ENCODE assay signal across 8 mouse cellular contexts in genomic region chr13:34964419-34964818, GRCm38 (mm10). TPM values are rescaled to one million over a fixed set of nuclear protein-coding genes. Genes with fewer than 3 reads are reported as not detected.
DNase-seq lines count a peak whose midpoint lies in the region; ATAC-seq and TF ChIP-seq lines count a peak whose summit lies in the region.

No protein-coding gene starts in this region.

- TF ChIP-seq POLR2A in limb, embryonic 14.5 days (IDR thresholded peaks at IDR 0.05; ENCODE audit: borderline replicate concordance, extremely low read depth, insufficient read depth, insufficient read length) = no peak
- TF ChIP-seq POLR2A in small intestine, adult 2 months (IDR thresholded peaks at IDR 0.05; ENCODE audit: low read depth, low read length) = no peak
- no peak for TF ChIP-seq POLR2A in cerebellum, adult 2 months (IDR thresholded peaks at IDR 0.05; ENCODE audit: borderline replicate concordance, insufficient read depth, low read length)

- H3K4me3 ChIP-seq in heart, postnatal 0 days (ENCODE audit: low read depth, low read length) = peak overlapping the region; percentile 49
- H3K4me3 ChIP-seq in limb, embryonic 14.5 days (replicated peaks; ENCODE audit: low read length) = peak overlapping the region; percentile 50
- H3K4me3 ChIP-seq in small intestine, adult 2 months (ENCODE audit: low read depth, low read length) = peak overlapping the region; percentile 80
- no peak overlapping the region for H3K4me3 ChIP-seq in cerebellum, adult 2 months (replicated peaks; ENCODE audit: insufficient read depth, low read depth, low read length)

- no peak for ATAC-seq in heart, postnatal 0 days (ENCODE audit: insufficient read depth, low read depth)
- no peak for ATAC-seq in limb, embryonic 14.5 days (ENCODE audit: low FRiP score, low read depth)

- H3K4me2 ChIP-seq in heart, postnatal 0 days (ENCODE audit: low read depth, low read length) = peak overlapping the region; percentile 93
- peak overlapping the region; percentile 69 for H3K4me2 ChIP-seq in limb, embryonic 14.5 days (replicated peaks; ENCODE audit: low read depth, low read length, severe bottlenecking)

- no peak overlapping the region for H3K27ac ChIP-seq in heart, postnatal 0 days (ENCODE audit: low read depth)
- H3K27ac ChIP-seq in limb, embryonic 14.5 days (replicated peaks; ENCODE audit: low read depth, low read length) = no peak overlapping the region
- peak overlapping the region; percentile 78 for H3K27ac ChIP-seq in small intestine, adult 2 months (ENCODE audit: insufficient read depth, low read depth, low read length)
- H3K27ac ChIP-seq in cerebellum, adult 2 months (ENCODE audit: insufficient read depth, low read length) = no peak overlapping the region

- H3K9ac ChIP-seq in heart, postnatal 0 days (replicated peaks; ENCODE audit: low read depth, low read length) = no peak overlapping the region; the same call in 1 of the 2 replicates
- peak overlapping the region; percentile 52; the same call in 1 of the 2 replicates for H3K9ac ChIP-seq in limb, embryonic 14.5 days (ENCODE audit: low read depth, low read length, severe bottlenecking)

- no peak for TF ChIP-seq EP300 in heart, postnatal 0 days (IDR thresholded peaks at IDR 0.05; ENCODE audit: low read depth)

- no peaks in the 10 kb centered on the region for H3K36me3 ChIP-seq in heart, postnatal 0 days (replicated peaks; ENCODE audit: control insufficient read depth, insufficient read depth, low read length)
- H3K36me3 ChIP-seq in limb, embryonic 14.5 days (ENCODE audit: control insufficient read depth, insufficient read depth, low read length) = no peaks in the 10 kb centered on the region
- no peaks in the 10 kb centered on the region for H3K36me3 ChIP-seq in small intestine, adult 2 months (ENCODE audit: control insufficient read depth, insufficient read depth, low read length)

- no peaks in the 10 kb centered on the region for H3K9me3 ChIP-seq in heart, postnatal 0 days (replicated peaks; ENCODE audit: control insufficient read depth, low read length)
- H3K9me3 ChIP-seq in limb, embryonic 14.5 days (ENCODE audit: control insufficient read depth, low read length) = no peaks in the 10 kb centered on the region

- no peak for TF ChIP-seq CTCF in heart, postnatal 0 days (IDR thresholded peaks at IDR 0.05; ENCODE audit: low read depth)
- no peak for TF ChIP-seq CTCF in small intestine, adult 2 months (IDR thresholded peaks at IDR 0.05; ENCODE audit: extremely low read depth, insufficient read length, insufficient replicate concordance, low read depth, low read length)
- no peak for TF ChIP-seq CTCF in cerebellum, adult 2 months (IDR thresholded peaks at IDR 0.05; ENCODE audit: borderline replicate concordance, insufficient read depth, low read depth, low read length)

- H3K27me3 ChIP-seq in heart, postnatal 0 days (ENCODE audit: control insufficient read depth, insufficient read depth, low read length) = 0 out of 2 replicates have a peak, but pooled peaks cover 8% of the 10 kb centered on the region
- H3K27me3 ChIP-seq in limb, embryonic 14.5 days (ENCODE audit: control insufficient read depth, insufficient read depth, low read length) = peaks cover 12% of the 10 kb centered on the region; the same call in 1 of the 2 replicates
- H3K27me3 ChIP-seq in small intestine, adult 2 months (ENCODE audit: control insufficient read depth, insufficient read depth, low read length) = no peaks in the 10 kb centered on the region
- no peaks in the 10 kb centered on the region; the same call in 1 of the 2 replicates for H3K27me3 ChIP-seq in cerebellum, adult 2 months (ENCODE audit: control insufficient read depth, insufficient read depth, low read length)

- 2% methylated on average over 14 of the region's 14 CpGs for whole genome bisulfite sequencing in heart, postnatal 0 days
- WGBS in limb, embryonic 14.5 days = 7% methylated on average over 14 of the region's 14 CpGs
- 6% methylated on average over 14 of the region's 14 CpGs for WGBS in small intestine, adult 2 months
- 5% methylated on average over 14 of the region's 14 CpGs for WGBS in cerebellum, adult 2 months

- H3K4me1 ChIP-seq in heart, postnatal 0 days (ENCODE audit: control insufficient read depth, insufficient read depth) = peaks cover 13% of the 10 kb centered on the region; the same call in 1 of the 2 replicates
- no peaks in the 10 kb centered on the region for H3K4me1 ChIP-seq in limb, embryonic 14.5 days (ENCODE audit: control insufficient read depth, insufficient read depth, low read length)
- H3K4me1 ChIP-seq in small intestine, adult 2 months (ENCODE audit: control insufficient read depth, insufficient read depth, insufficient read length, low read length) = peaks cover 4% of the 10 kb centered on the region
- no peaks in the 10 kb centered on the region for H3K4me1 ChIP-seq in cerebellum, adult 2 months (ENCODE audit: control insufficient read depth, insufficient read depth, low read length)

- peak; percentile 12 for DNase-seq in adrenal gland, postnatal 14 days
- DNase-seq in adrenal gland, postnatal 4 days (ENCODE audit: low spot score in 2 of 2) = no peak
- DNase-seq in R1 (ENCODE audit: low read depth, low spot score) = peak; percentile 21
- no peak for DNase-seq in heart, postnatal 0 days (ENCODE audit: low spot score)
- DNase-seq in limb, embryonic 14.5 days (ENCODE audit: low spot score) = no peak
- DNase-seq in cerebellum, adult 2 months = no peak
- DNase-seq in left cerebral cortex, adult 18-20 months (ENCODE audit: low spot score in 2 of 2) = no peak

RNA-seq across cellular contexts. Expression of gene Eci3, which starts 0.8 kb away (rescaled TPM):
- total RNA-seq in adrenal gland, postnatal 14 days (2021) = 2.3 and 3.8 TPM in 2 replicates
- 1 to 10 TPM in 1 of 2 experiments, under 1 TPM in 1; 0.85 to 5.6 TPM for total RNA-seq in adrenal gland, postnatal 4 days (2021)
- total RNA-seq in heart, postnatal 0 days (2014; rRNA removed; ENCODE audit: low replicate concordance) = not detected in 2 replicates
- 0.18 and 0.56 TPM in 2 replicates for polyA plus RNA-seq in heart, postnatal 0 days (2015; fragmentation: Nextera tagmentation; extraction: Ambion mirVana)
- 0.78 and 0.94 TPM in 2 replicates for polyA plus RNA-seq in limb, embryonic 14.5 days (2012; rRNA removed)
- 1.2 TPM in 2 replicates for polyA plus RNA-seq in limb, embryonic 14.5 days (2014; fragmentation: Nextera tagmentation; extraction: Ambion mirVana)
- 1.8 and 4.9 TPM in 2 replicates for polyA plus RNA-seq in small intestine, adult 2 months (2012; rRNA removed)
- polyA plus RNA-seq in cerebellum, adult 2 months (2012; rRNA removed) = 0.15 and 0.36 TPM in 2 replicates
- under 1 TPM; 0.63 to 1.00 TPM for total RNA-seq in left cerebral cortex, adult 18-20 months (2021)

RNA-seq across cellular contexts. Expression of gene 4933417A18Rik, which starts 40.2 kb away (rescaled TPM):
- not detected in 2 replicates for total RNA-seq in adrenal gland, postnatal 14 days (2021)
- total RNA-seq in adrenal gland, postnatal 4 days (2021) = not detected
- total RNA-seq in heart, postnatal 0 days (2014; rRNA removed; ENCODE audit: low replicate concordance) = not detected in 2 replicates
- polyA plus RNA-seq in heart, postnatal 0 days (2015; fragmentation: Nextera tagmentation; extraction: Ambion mirVana) = not detected in 2 replicates
- not detected in 2 replicates for polyA plus RNA-seq in limb, embryonic 14.5 days (2012; rRNA removed)
- not detected in 2 replicates for polyA plus RNA-seq in limb, embryonic 14.5 days (2014; fragmentation: Nextera tagmentation; extraction: Ambion mirVana)
- not detected in 2 replicates for polyA plus RNA-seq in small intestine, adult 2 months (2012; rRNA removed)
- polyA plus RNA-seq in cerebellum, adult 2 months (2012; rRNA removed) = not detected in 2 replicates
- not detected for total RNA-seq in left cerebral cortex, adult 18-20 months (2021)

RNA-seq across cellular contexts. Expression of gene Fam217a, which starts 40.3 kb away (rescaled TPM):
- total RNA-seq in adrenal gland, postnatal 14 days (2021) = 0.85 and 1.5 TPM in 2 replicates
- total RNA-seq in adrenal gland, postnatal 4 days (2021) = 1 to 10 TPM; 1.2 to 2.1 TPM
- total RNA-seq in heart, postnatal 0 days (2014; rRNA removed; ENCODE audit: low replicate concordance) = 0.15 TPM in 1 of 2 replicates, not detected in the other
- polyA plus RNA-seq in heart, postnatal 0 days (2015; fragmentation: Nextera tagmentation; extraction: Ambion mirVana) = 0.99 and 1.9 TPM in 2 replicates
- polyA plus RNA-seq in limb, embryonic 14.5 days (2012; rRNA removed) = 0.76 and 1.2 TPM in 2 replicates
- polyA plus RNA-seq in limb, embryonic 14.5 days (2014; fragmentation: Nextera tagmentation; extraction: Ambion mirVana) = 0.73 and 1.0 TPM in 2 replicates
- polyA plus RNA-seq in small intestine, adult 2 months (2012; rRNA removed) = not detected in 2 replicates
- 0.84 and 1.1 TPM in 2 replicates for polyA plus RNA-seq in cerebellum, adult 2 months (2012; rRNA removed)
- total RNA-seq in left cerebral cortex, adult 18-20 months (2021) = 1 to 10 TPM; 1.1 to 1.4 TPM

Comparison
In these comparisons a context has a peak if more than half of its experiments do, and no peak if none do; other contexts are left out.
1. DNase-seq: peak in adrenal gland, postnatal 14 days (single experiment) and R1 (single experiment); none in adrenal gland, postnatal 4 days (0 of 2), heart, postnatal 0 days (single experiment), limb, embryonic 14.5 days (single experiment), cerebellum, adult 2 months (0 of 2) and left cerebral cortex, adult 18-20 months (0 of 2).